Mouse (Mus musculus) hindbrain, embryonic 16.5 days (tissue): ENCODE measurements around the gene Spata20. TPM values are rescaled to one million over a fixed set of nuclear protein-coding genes. Genes with fewer than 3 reads are reported as not detected.
A peak's percentile ranks its signal among the peaks of the same experiment; 100 is the strongest.

Experiments used
- ATAC-seq: fragments of 200-750 bp; cut with Nextera tagmentation; 2 replicates; pipeline ENCODE4 v1.8.0; 2017; ENCODE audit warnings: moderate TSS enrichment, moderate library complexity
- H3K27ac ChIP-seq: fragments of 300-500 bp; sonication (generic); 2 replicates; pipeline ENCODE4 v1.5.1; 2014; ENCODE audit warnings: low read depth, mild to moderate bottlenecking, control low read depth, low read length, moderate library complexity
- H3K27me3 ChIP-seq: fragments of 300-500 bp; sonication (generic); replicated peaks from 2 replicates; pipeline ENCODE4 v1.6.1; 2014; ENCODE audit warnings: low read length; ENCODE audit not compliant: control insufficient read depth, insufficient read depth
- H3K36me3 ChIP-seq: fragments of 300-500 bp; sonication (generic); 2 replicates; pipeline ENCODE4 v1.6.1; 2014; ENCODE audit warnings: mild to moderate bottlenecking, low read length, moderate library complexity, mixed read lengths; ENCODE audit not compliant: control insufficient read depth, insufficient read depth
- H3K4me1 ChIP-seq: fragments of 300-500 bp; sonication (generic); 2 replicates; pipeline ENCODE4 v1.6.1; 2014; ENCODE audit warnings: low read depth, low read length; ENCODE audit not compliant: control insufficient read depth, insufficient read depth
- H3K4me2 ChIP-seq: fragments of 300-500 bp; sonication (generic); 2 replicates; pipeline ENCODE4 v1.6.1; 2014; ENCODE audit warnings: mild to moderate bottlenecking, low read length, control low read depth, moderate library complexity
- H3K4me3 ChIP-seq: fragments of 300-500 bp; sonication (generic); 2 replicates; pipeline ENCODE4 v1.5.1; 2014; ENCODE audit warnings: mild to moderate bottlenecking, low read length, control low read depth, moderate library complexity
- H3K9ac ChIP-seq: fragments of 300-500 bp; sonication (generic); 2 replicates; pipeline ENCODE4 v1.6.1; 2014; ENCODE audit warnings: low read depth, mild to moderate bottlenecking, control low read depth, low read length, moderate library complexity
- H3K9me3 ChIP-seq: fragments of 300-500 bp; sonication (generic); 2 replicates; pipeline ENCODE4 v1.6.1; 2014; ENCODE audit warnings: mild to moderate bottlenecking, low read length, moderate library complexity; ENCODE audit not compliant: control insufficient read depth
- WGBS: fragments of 180-500 bp; shearing (Covaris S2); extraction: QIAGEN DNeasy Blood & Tissue Kit; methylation state at CpG from one replicate; pipeline ENCODE4 v1.1.7; 2014; 5-methylcytosine and 5-hydroxymethylcytosine counted together
- polyA plus RNA-seq: library from polyadenylated mRNA; unstranded; fragments of >200 nt; fragmentation: Nextera tagmentation; extraction: Ambion mirVana; gene quantifications from 2 replicates; pipeline ENCODE4 v1.2.1, GENCODE M21; 2015

Gene Spata20
- polyA plus RNA-seq, 1 experiment from 2014 or later: 0.64 TPM

- ATAC-seq: peak; percentile 88
- peak within 1 kb of the TSS; percentile 87 for H3K27ac ChIP-seq
- WGBS: under 1% methylated on average over 31 of the region's 71 CpGs
- H3K9me3 ChIP-seq: no peaks in the 10 kb centered on the region
- no peaks in the 10 kb centered on the region for H3K36me3 ChIP-seq
- H3K4me2 ChIP-seq: peak within 1 kb of the TSS; percentile 68
- H3K4me1 ChIP-seq: peaks cover 43% of the 10 kb centered on the region
- H3K4me3 ChIP-seq: peak within 1 kb of the TSS; percentile 80
- H3K27me3 ChIP-seq: no peaks in the 10 kb centered on the region
- peak within 1 kb of the TSS; percentile 92 for H3K9ac ChIP-seq
Observed at GRCm38 (mm10) chr11:94473707-94474543, 12.1 kb downstream of the Spata20 start, which contains the start of gene Cacna1g. Cacna1g (minus strand) TSS chr11:94474198.

- ATAC-seq: 0 out of 2 replicates have a peak, but pooled peaks have one; percentile 0
- Histone ChIP-seq H3K9me3 (no peaks in the 10 kb centered on the region), H3K9ac (peak overlapping the region; percentile 92), H3K36me3 (no peaks in the 10 kb centered on the region), H3K27ac (peak overlapping the region; percentile 87), H3K4me1 (peaks cover 51% of the 10 kb centered on the region), H3K4me3 (peak overlapping the region; percentile 80), H3K27me3 (no peaks in the 10 kb centered on the region), H3K4me2 (peak overlapping the region; percentile 68)
- under 1% methylated on average over 52 of the region's 52 CpGs for WGBS
Observed at GRCm38 (mm10) chr11:94472916-94473706, 12.9 kb downstream of the Spata20 start.

GRCm38 (mm10) chr11:94472585-94472915 is 13.4 kb downstream of the Spata20 start:
- Histone ChIP-seq H3K27me3 (no peaks in the 10 kb centered on the region), H3K27ac (peak overlapping the region; percentile 87), H3K4me1 (peaks cover 54% of the 10 kb centered on the region), H3K9me3 (no peaks in the 10 kb centered on the region), H3K4me3 (peak overlapping the region; percentile 80), H3K4me2 (peak overlapping the region; percentile 68), H3K9ac (peak overlapping the region; percentile 92), H3K36me3 (no peaks in the 10 kb centered on the region)
- WGBS: under 1% methylated on average over 15 of the region's 15 CpGs
- ATAC-seq: no peak

DNA sequence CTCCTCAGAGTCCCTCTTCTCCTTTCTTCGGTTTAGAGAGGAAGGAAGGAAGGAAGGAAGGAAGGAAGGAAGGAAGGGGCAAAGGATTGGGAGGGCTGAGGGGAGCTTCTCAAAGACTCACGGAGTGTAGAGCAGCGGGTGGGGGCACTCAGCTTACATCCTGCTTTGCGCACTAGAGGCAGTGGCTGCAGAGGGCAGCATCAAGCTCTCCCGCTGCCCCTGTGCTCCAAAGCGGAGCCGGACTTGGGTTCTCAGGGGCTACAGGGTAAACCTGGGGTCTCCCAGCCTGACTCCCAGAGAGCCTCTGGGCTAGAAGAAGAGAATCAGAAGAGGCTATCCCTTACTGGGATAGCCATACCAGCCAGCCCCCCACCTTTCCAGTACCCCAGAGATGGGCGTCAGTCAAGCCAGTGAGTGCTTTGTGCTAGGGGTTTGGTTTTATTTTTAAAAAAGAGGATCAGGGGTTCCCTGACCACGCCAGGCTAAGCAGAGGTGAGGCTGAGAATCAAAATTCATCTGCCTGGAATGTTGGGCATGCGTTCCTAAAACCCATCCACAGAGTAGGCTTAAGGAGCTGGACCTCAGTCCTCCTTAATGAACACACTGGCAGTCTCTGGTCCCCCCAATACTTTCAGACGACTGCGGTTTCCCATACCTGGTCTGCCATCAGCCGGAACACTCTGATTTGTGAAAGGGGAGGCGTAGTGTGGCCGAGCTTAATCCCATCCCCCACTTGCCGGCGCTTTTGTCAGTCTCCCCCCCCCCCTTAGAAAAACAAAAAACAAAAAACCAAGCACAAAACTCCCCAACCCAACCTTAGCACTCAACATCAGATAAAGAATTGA is 14.0 kb downstream of the Spata20 start:
- H3K36me3 ChIP-seq: no peaks in the 10 kb centered on the region
- 6% methylated on average over 17 of the region's 17 CpGs for WGBS
- H3K4me2 ChIP-seq: peak overlapping the region; percentile 68
- ATAC-seq: no peak
- peaks cover 57% of the 10 kb centered on the region for H3K4me1 ChIP-seq
- H3K27me3 ChIP-seq: no peaks in the 10 kb centered on the region
- H3K27ac ChIP-seq: peak overlapping the region; percentile 87
- H3K4me3 ChIP-seq: peak overlapping the region; percentile 80
- no peaks in the 10 kb centered on the region for H3K9me3 ChIP-seq
- peak overlapping the region; percentile 92 for H3K9ac ChIP-seq

- Histone ChIP-seq H3K36me3 (no peaks in the 10 kb centered on the region), H3K4me3 (peak overlapping the region; percentile 17; the same call in 1 of the 2 replicates), H3K4me2 (peak overlapping the region; percentile 68), H3K9me3 (no peaks in the 10 kb centered on the region), H3K27me3 (no peaks in the 10 kb centered on the region), H3K27ac (peak overlapping the region; percentile 51), H3K9ac (no peak overlapping the region; the same call in 1 of the 2 replicates), H3K4me1 (peaks cover 55% of the 10 kb centered on the region)
- no peak for ATAC-seq
- 30% methylated on average over 6 of the region's 7 CpGs for WGBS
Observed at GRCm38 (mm10) chr11:94470391-94470790, 15.6 kb downstream of the Spata20 start.

DNA sequence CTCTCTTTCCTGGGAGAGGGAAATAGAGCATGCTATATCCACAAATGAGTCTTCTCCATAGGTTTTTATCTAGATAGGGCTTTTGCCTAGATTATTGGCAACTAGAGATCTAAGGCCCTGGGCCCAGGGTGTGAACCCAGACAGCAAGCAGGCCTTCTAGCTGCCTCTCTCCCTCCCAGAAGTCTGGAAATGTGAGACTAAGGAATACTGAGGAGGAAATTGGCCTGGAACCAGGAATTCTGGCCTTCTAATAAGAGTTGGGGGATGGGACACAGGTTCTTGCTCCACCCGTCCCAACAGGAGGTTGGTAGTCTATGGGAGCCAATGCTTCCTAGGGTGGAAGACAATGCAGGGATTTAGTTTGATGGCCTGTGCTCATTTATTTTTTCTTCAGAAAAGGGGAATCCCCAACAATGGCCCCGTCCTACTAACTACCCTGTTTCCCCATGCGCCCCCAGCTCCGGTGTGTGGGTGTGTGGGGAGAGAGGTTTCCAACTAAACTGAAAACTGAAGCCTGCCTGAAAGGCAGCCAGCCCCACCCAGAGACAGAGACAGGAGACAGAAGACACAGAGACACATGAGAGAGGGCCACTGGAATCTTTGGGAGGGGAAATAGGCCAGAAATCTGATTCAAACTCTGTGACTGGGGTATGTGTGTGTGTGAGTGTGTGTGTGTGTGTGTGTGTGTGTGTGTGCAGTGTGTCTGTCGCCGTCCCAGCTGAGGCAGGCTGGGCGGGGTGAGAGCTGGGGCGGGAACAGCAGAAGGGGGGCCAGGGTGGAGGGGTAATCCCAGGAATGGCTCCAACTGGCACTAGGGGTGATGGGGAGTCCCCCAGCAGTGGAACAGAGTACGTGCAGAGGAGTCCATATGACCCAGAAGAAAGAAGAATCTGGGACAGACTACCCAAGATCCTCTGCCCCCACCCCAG is 16.6 kb downstream of the Spata20 start:
- no peak for ATAC-seq
- Histone ChIP-seq H3K9ac (peak overlapping the region; percentile 57), H3K4me3 (no peak overlapping the region), H3K4me1 (peaks cover 57% of the 10 kb centered on the region), H3K9me3 (no peaks in the 10 kb centered on the region), H3K27ac (peak overlapping the region; percentile 93), H3K4me2 (peak overlapping the region; percentile 68), H3K27me3 (no peaks in the 10 kb centered on the region), H3K36me3 (no peaks in the 10 kb centered on the region)
- WGBS: 9% methylated on average over 8 of the region's 9 CpGs

- 5% methylated on average over 4 of the region's 4 CpGs for WGBS
Observed at GRCm38 (mm10) chr11:94468582-94469064, 17.4 kb downstream of the Spata20 start.

More at GRCm38 (mm10) chr11:94468582-94469064, 17.4 kb downstream of the Spata20 start:
- no peak overlapping the region for H3K4me3 ChIP-seq
- no peak overlapping the region; the same call in 1 of the 2 replicates for H3K9ac ChIP-seq
- peak overlapping the region; percentile 68 for H3K4me2 ChIP-seq
- H3K27me3 ChIP-seq: no peaks in the 10 kb centered on the region
- H3K4me1 ChIP-seq: peaks cover 63% of the 10 kb centered on the region
- peak overlapping the region; percentile 93 for H3K27ac ChIP-seq
- peak; percentile 88 for ATAC-seq
- H3K9me3 ChIP-seq: no peaks in the 10 kb centered on the region
- no peaks in the 10 kb centered on the region for H3K36me3 ChIP-seq
